Mouse (Mus musculus) intestine, postnatal 0 days (tissue): ENCODE data around the gene Tgm6. TPM values are rescaled to one million over a fixed set of nuclear protein-coding genes. Genes with fewer than 3 reads are reported as not detected.

Experiments
- ATAC-seq: fragments of 200-750 bp; cut with Nextera tagmentation; 2 replicates; pipeline ENCODE4 v1.8.0; 2017; ENCODE audit warnings: mild to moderate bottlenecking, moderate TSS enrichment, moderate library complexity
- H3K27ac ChIP-seq: fragments of 300-500 bp; sonication (generic); 2 replicates; pipeline ENCODE4 v1.5.1; 2014; ENCODE audit warnings: mild to moderate bottlenecking, low read depth, low read length, moderate library complexity
- H3K27me3 ChIP-seq: fragments of 300-500 bp; sonication (generic); replicated peaks from 2 replicates; pipeline ENCODE4 v1.6.1; 2014; ENCODE audit warnings: low read length, mixed read lengths; ENCODE audit not compliant: control insufficient read depth, insufficient read depth
- H3K36me3 ChIP-seq: fragments of 300-500 bp; sonication (generic); 2 replicates; pipeline ENCODE4 v1.6.1; 2014; ENCODE audit warnings: mild to moderate bottlenecking, moderate library complexity; ENCODE audit not compliant: control insufficient read depth, insufficient read depth
- H3K4me1 ChIP-seq: fragments of 300-500 bp; sonication (generic); replicated peaks from 2 replicates; pipeline ENCODE4 v1.6.1; 2014; ENCODE audit warnings: antibody characterized with exemption, low read length, mixed read lengths; ENCODE audit not compliant: control insufficient read depth, insufficient read depth
- H3K4me2 ChIP-seq: fragments of 300-500 bp; sonication (generic); replicated peaks from 2 replicates; pipeline ENCODE4 v1.6.1; 2014; ENCODE audit warnings: low read depth, mild to moderate bottlenecking, moderate library complexity
- H3K4me3 ChIP-seq: fragments of 300-500 bp; sonication (generic); 2 replicates; pipeline ENCODE4 v1.5.1; 2014; ENCODE audit warnings: low read depth, low read length
- H3K9ac ChIP-seq: fragments of 300-500 bp; sonication (generic); 2 replicates; pipeline ENCODE4 v1.6.1; 2014; ENCODE audit warnings: mild to moderate bottlenecking, low read depth, low read length
- H3K9me3 ChIP-seq: fragments of 300-500 bp; sonication (generic); 2 replicates; pipeline ENCODE4 v1.6.1; 2016; ENCODE audit warnings: mixed run types; ENCODE audit not compliant: control insufficient read depth
- CTCF ChIP-seq: sonication (generic); IDR thresholded peaks from 2 replicates; pipeline ENCODE4 v1.5.1; 2016; ENCODE audit warnings: low read depth, mild to moderate bottlenecking, control low read depth, antibody characterized with exemption, moderate library complexity
- WGBS: fragments of 180-500 bp; shearing (Covaris S2); extraction: QIAGEN DNeasy Blood & Tissue Kit; methylation state at CpG from one replicate; pipeline ENCODE4 v1.1.7; 2014; 5-methylcytosine and 5-hydroxymethylcytosine counted together
- polyA plus RNA-seq: library from polyadenylated mRNA; unstranded; fragments of >200 nt; fragmentation: Nextera tagmentation; extraction: Ambion mirVana; gene quantifications from 2 replicates; pipeline ENCODE4 v1.2.1, GENCODE M21; 2015

Gene Tgm6
- polyA plus RNA-seq: not detected in 2 replicates

- Histone ChIP-seq H3K9ac (no peak within 1 kb of the TSS), H3K27ac (no peak within 1 kb of the TSS), H3K4me3 (no peak within 1 kb of the TSS), H3K4me1 (no peaks in the 10 kb centered on the region), H3K9me3 (no peaks in the 10 kb centered on the region), H3K27me3 (no peaks in the 10 kb centered on the region), H3K36me3 (no peaks in the 10 kb centered on the region), H3K4me2 (no peak within 1 kb of the TSS)
- ATAC-seq: no peak
- 63% methylated on average over 4 of the region's 4 CpGs for WGBS
- TF ChIP-seq CTCF: no peak
Observed at GRCm38 (mm10) chr2:130112116-130112515, at the start of gene Tgm6. Gene Tgm6, plus strand, starts transcription at chr2:130112416.

- H3K9me3 ChIP-seq: no peaks in the 10 kb centered on the region
- no peaks in the 10 kb centered on the region for H3K27me3 ChIP-seq
- no peaks in the 10 kb centered on the region for H3K36me3 ChIP-seq
- no peak overlapping the region for H3K9ac ChIP-seq
- WGBS: 18% methylated on average over 3 of the region's 3 CpGs
- H3K4me1 ChIP-seq: no peaks in the 10 kb centered on the region
- H3K4me3 ChIP-seq: no peak overlapping the region
- H3K27ac ChIP-seq: no peak overlapping the region
- peak; percentile 82 for TF ChIP-seq CTCF
- H3K4me2 ChIP-seq: no peak overlapping the region
- no peak for ATAC-seq
Observed at GRCm38 (mm10) chr2:130068228-130068627, 44.0 kb upstream of the Tgm6 start.

- Histone ChIP-seq H3K4me2 (no peak overlapping the region), H3K4me3 (no peak overlapping the region), H3K27ac (no peak overlapping the region), H3K4me1 (no peaks in the 10 kb centered on the region), H3K36me3 (no peaks in the 10 kb centered on the region), H3K9me3 (no peaks in the 10 kb centered on the region), H3K27me3 (no peaks in the 10 kb centered on the region), H3K9ac (no peak overlapping the region)
- no peak for ATAC-seq
- TF ChIP-seq CTCF: no peak
- 76% methylated on average over 2 of the region's 2 CpGs for WGBS
Observed at GRCm38 (mm10) chr2:130070396-130070795, 41.8 kb upstream of the Tgm6 start.

GRCm38 (mm10) chr2:130112804-130113203 is 588 bp downstream of the Tgm6 start:
- no peaks in the 10 kb centered on the region for H3K27me3 ChIP-seq
- no peak overlapping the region for H3K4me3 ChIP-seq
- H3K4me2 ChIP-seq: no peak overlapping the region
- no peaks in the 10 kb centered on the region for H3K9me3 ChIP-seq
- no peaks in the 10 kb centered on the region for H3K4me1 ChIP-seq
- no peak for ATAC-seq
- no peak overlapping the region for H3K27ac ChIP-seq
- H3K36me3 ChIP-seq: no peaks in the 10 kb centered on the region
- TF ChIP-seq CTCF: no peak
- no peak overlapping the region for H3K9ac ChIP-seq
- 72% methylated on average over 4 of the region's 4 CpGs for WGBS

GRCm38 (mm10) chr2:130113379-130113778 is 1.2 kb downstream of the Tgm6 start:
- ATAC-seq: no peak
- no peak overlapping the region for H3K4me3 ChIP-seq
- no peak overlapping the region for H3K4me2 ChIP-seq
- WGBS: 36% methylated on average over 3 of the region's 3 CpGs
- H3K4me1 ChIP-seq: no peaks in the 10 kb centered on the region
- TF ChIP-seq CTCF: no peak
- no peak overlapping the region for H3K27ac ChIP-seq
- no peaks in the 10 kb centered on the region for H3K27me3 ChIP-seq
- H3K9ac ChIP-seq: no peak overlapping the region
- no peaks in the 10 kb centered on the region for H3K36me3 ChIP-seq
- H3K9me3 ChIP-seq: no peaks in the 10 kb centered on the region

GRCm38 (mm10) chr2:130118649-130119048 is 6.4 kb downstream of the Tgm6 start:
- Histone ChIP-seq H3K4me1 (no peaks in the 10 kb centered on the region), H3K27me3 (no peaks in the 10 kb centered on the region), H3K9me3 (no peaks in the 10 kb centered on the region), H3K27ac (no peak overlapping the region), H3K4me2 (no peak overlapping the region), H3K36me3 (no peaks in the 10 kb centered on the region), H3K9ac (no peak overlapping the region), H3K4me3 (no peak overlapping the region)
- WGBS: 74% methylated on average over 7 of the region's 7 CpGs
- no peak for TF ChIP-seq CTCF
- no peak for ATAC-seq
